Comparison of ENCODE assay signal across 8 mouse cellular contexts in the genomic region with DNA sequence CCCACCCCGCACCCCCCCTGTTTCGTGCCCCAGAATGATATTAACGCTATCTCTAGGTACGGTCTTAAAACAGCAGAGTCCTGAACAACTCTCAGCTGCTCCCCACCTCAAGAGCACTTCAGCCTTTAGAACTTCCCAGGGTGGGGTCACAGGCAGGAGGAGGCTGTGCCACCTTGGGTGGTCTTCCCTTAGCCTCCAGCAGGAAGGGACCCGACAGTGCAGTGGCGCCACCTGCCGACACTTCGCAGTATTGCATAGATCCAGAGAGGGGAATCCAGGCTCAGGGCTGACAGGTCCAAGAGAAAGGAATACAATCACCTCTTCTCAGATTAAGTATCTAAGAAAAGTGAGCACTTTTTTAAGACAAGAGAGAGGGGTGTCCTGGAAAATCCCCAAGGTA. TPM values are rescaled to one million over a fixed set of nuclear protein-coding genes. Genes with fewer than 3 reads are reported as not detected.
DNase-seq lines count a peak whose midpoint lies in the region; ATAC-seq and TF ChIP-seq lines count a peak whose summit lies in the region.

No protein-coding gene starts in this region.

- no peaks in the 10 kb centered on the region for H3K27me3 ChIP-seq in small intestine, adult 2 months (ENCODE audit: control insufficient read depth, insufficient read depth, low read length)

- peaks cover 27% of the 10 kb centered on the region; the same call in 1 of the 2 replicates for H3K4me1 ChIP-seq in small intestine, adult 2 months (ENCODE audit: control insufficient read depth, insufficient read depth, insufficient read length, low read length)

- TF ChIP-seq CTCF in small intestine, adult 2 months (IDR thresholded peaks at IDR 0.05; ENCODE audit: extremely low read depth, insufficient read length, insufficient replicate concordance, low read depth, low read length) = peak; percentile 98

- H3K4me3 ChIP-seq in small intestine, adult 2 months (ENCODE audit: low read depth, low read length) = no peak overlapping the region

- TF ChIP-seq POLR2A in small intestine, adult 2 months (IDR thresholded peaks at IDR 0.05; ENCODE audit: low read depth, low read length) = no peak

- ATAC-seq in erythroid progenitor cell, adult 5-6 weeks (replicated peaks; ENCODE audit: low FRiP score, poor library complexity, severe bottlenecking) = no peak

- H3K36me3 ChIP-seq in small intestine, adult 2 months (ENCODE audit: control insufficient read depth, insufficient read depth, low read length) = no peaks in the 10 kb centered on the region

- peak; percentile 77 for DNase-seq in MN1 (ENCODE audit: low spot score)
- DNase-seq in c-Kit-positive CD71-positive TER-119-negative erythroid progenitor cells, embryonic 14.5 days (ENCODE audit: low read depth) = peak; percentile 28
- DNase-seq in forelimb bud, embryonic 11.5 days (ENCODE audit: low read depth, low spot score) = peak; percentile 81
- DNase-seq in hindlimb bud, embryonic 11.5 days (ENCODE audit: extremely low spot score, low read depth, low spot score) = peak; percentile 56
- DNase-seq in left cerebral cortex, adult 18-20 months (ENCODE audit: low spot score in 2 of 2) = peak; percentile 82 to 94
- DNase-seq in mesoderm, embryonic 11.5 days (ENCODE audit: low read depth, low spot score) = peak; percentile 88

- H3K27ac ChIP-seq in small intestine, adult 2 months (ENCODE audit: insufficient read depth, low read depth, low read length) = no peak overlapping the region

- WGBS in small intestine, adult 2 months = 35% methylated on average over 8 of the region's 8 CpGs

RNA-seq across cellular contexts. Expression of a gene that starts 51.1 kb away (rescaled TPM):
- total RNA-seq in left cerebral cortex, adult 18-20 months (2021) = 10 to 100 TPM; 14.1 to 15.1 TPM
- polyA plus RNA-seq in small intestine, adult 2 months (2012; rRNA removed) = 5.8 and 19.4 TPM in 2 replicates
- total RNA-seq in erythroid progenitor cell, adult 5-6 weeks (2015; ENCODE audit: low replicate concordance) = 2.5 TPM in 1 of 2 replicates, not detected in the other
- total RNA-seq in erythroid progenitor cell, adult 5-6 weeks (2017; ENCODE audit: low replicate concordance) = 0.26 TPM in 1 of 2 replicates, not detected in the other

Comparison
In these comparisons a context has a peak if more than half of its experiments do, and no peak if none do; other contexts are left out.
1. DNase-seq: peak in every context shown above with its lines; median percentile 88 in left cerebral cortex, adult 18-20 months; 88 in mesoderm, embryonic 11.5 days; 81 in forelimb bud, embryonic 11.5 days; 77 in MN1; 56 in hindlimb bud, embryonic 11.5 days; 28 in c-Kit-positive CD71-positive TER-119-negative erythroid progenitor cells, embryonic 14.5 days.
2. RNA of a gene that starts 51.1 kb away (total RNA-seq): 14.1 to 15.1 TPM in left cerebral cortex, adult 18-20 months; 0.26 to 2.5 TPM in erythroid progenitor cell, adult 5-6 weeks; every median in the first group is over 4 times any median in the second.